ENCODE assay signal across 8 mouse cellular contexts in genomic region chr5:115011519-115012261, GRCm38 (mm10). TPM values are rescaled to one million over a fixed set of nuclear protein-coding genes. Genes with fewer than 3 reads are reported as not detected.
DNase-seq lines count a peak whose midpoint lies in the region; ATAC-seq and TF ChIP-seq lines count a peak whose summit lies in the region.

No protein-coding gene starts in this region.

- H3K9ac ChIP-seq in forebrain, postnatal 0 days = peak overlapping the region; percentile 92

- H3K27ac ChIP-seq in cerebellum, adult 2 months (ENCODE audit: insufficient read depth, low read length) = peak overlapping the region; percentile 83
- peak overlapping the region; percentile 97 for H3K27ac ChIP-seq in forebrain, postnatal 0 days (ENCODE audit: low read depth, low read length)

- H3K4me2 ChIP-seq in forebrain, postnatal 0 days (ENCODE audit: low read depth) = peak overlapping the region; percentile 90

- H3K4me3 ChIP-seq in cerebellum, adult 2 months (replicated peaks; ENCODE audit: insufficient read depth, low read depth, low read length) = peak overlapping the region; percentile 60
- H3K4me3 ChIP-seq in forebrain, postnatal 0 days (ENCODE audit: low read depth, low read length) = peak overlapping the region; percentile 97

- ATAC-seq in forebrain, postnatal 0 days = peak; percentile 36
- peak; percentile 24 to 37; a peak in 3 of 4 replicates for ATAC-seq in hematopoietic stem cell, adult 5-6 weeks (replicated peaks in 1 of 2; ENCODE audit: insufficient read depth in 1 of 2, low FRiP score in 2 of 2, low TSS enrichment in 1 of 2, low read depth in 1 of 2, poor library complexity in 2 of 2, severe bottlenecking in 2 of 2)

- H3K9me3 ChIP-seq in forebrain, postnatal 0 days (ENCODE audit: low read length) = no peaks in the 10 kb centered on the region

- TF ChIP-seq CTCF in cerebellum, adult 2 months (IDR thresholded peaks at IDR 0.05; ENCODE audit: borderline replicate concordance, insufficient read depth, low read depth, low read length) = no peak
- peak; percentile 20; the same call in 1 of the 2 replicates for TF ChIP-seq CTCF in forebrain, postnatal 0 days (IDR thresholded peaks at IDR 0.05; ENCODE audit: low read depth)

- H3K27me3 ChIP-seq in cerebellum, adult 2 months (ENCODE audit: control insufficient read depth, insufficient read depth, low read length) = no peaks in the 10 kb centered on the region
- no peaks in the 10 kb centered on the region for H3K27me3 ChIP-seq in forebrain, postnatal 0 days (ENCODE audit: insufficient read depth, low read length)

- H3K36me3 ChIP-seq in forebrain, postnatal 0 days (ENCODE audit: insufficient read depth) = no peaks in the 10 kb centered on the region

- peak; percentile 26 for DNase-seq in MN1 (ENCODE audit: low spot score)
- DNase-seq in cerebellum, adult 2 months = peak; percentile 52 to 64
- DNase-seq in forebrain, postnatal 0 days = peak; percentile 50
- peak; percentile 27 for DNase-seq in layer of hippocampus, adult 9-11 months
- peak; percentile 54 for DNase-seq in lung, postnatal 10 days
- peak; percentile 18 for DNase-seq in ovary, postnatal 10 days (ENCODE audit: low spot score)
- DNase-seq in thymus, postnatal 14 days = peak; percentile 66

- TF ChIP-seq POLR2A in cerebellum, adult 2 months (IDR thresholded peaks at IDR 0.05; ENCODE audit: borderline replicate concordance, insufficient read depth, low read length) = no peak

- peaks cover 17% of the 10 kb centered on the region for H3K4me1 ChIP-seq in cerebellum, adult 2 months (ENCODE audit: control insufficient read depth, insufficient read depth, low read length)
- H3K4me1 ChIP-seq in forebrain, postnatal 0 days (ENCODE audit: insufficient read depth) = peaks cover 11% of the 10 kb centered on the region; the same call in 1 of the 2 replicates

- WGBS in cerebellum, adult 2 months = under 1% methylated on average over 63 of the region's 63 CpGs
- WGBS in forebrain, postnatal 0 days = under 1% methylated on average over 58 of the region's 63 CpGs

RNA-seq across cellular contexts. Expression of gene Sppl3, which starts 0.8 kb away (rescaled TPM):
- 64.2 and 65.0 TPM in 2 replicates for polyA plus RNA-seq in cerebellum, adult 2 months (2012; rRNA removed)
- total RNA-seq in forebrain, postnatal 0 days (2014; rRNA removed) = 79.1 and 114 TPM in 2 replicates
- polyA plus RNA-seq in forebrain, postnatal 0 days (2015; fragmentation: Nextera tagmentation; extraction: Ambion mirVana) = 36.0 and 43.5 TPM in 2 replicates
- total RNA-seq in hematopoietic stem cell, adult 5-6 weeks (2017) = 25.6 and 32.0 TPM in 2 replicates

RNA-seq across cellular contexts. Expression of gene Hnf1a, which starts 40.8 kb away (rescaled TPM):
- polyA plus RNA-seq in cerebellum, adult 2 months (2012; rRNA removed) = 0.05 TPM in 1 of 2 replicates, not detected in the other
- not detected in 2 replicates for total RNA-seq in forebrain, postnatal 0 days (2014; rRNA removed)
- polyA plus RNA-seq in forebrain, postnatal 0 days (2015; fragmentation: Nextera tagmentation; extraction: Ambion mirVana) = not detected in 2 replicates
- total RNA-seq in hematopoietic stem cell, adult 5-6 weeks (2017) = not detected in 2 replicates

Comparison
In these comparisons a context has a peak if more than half of its experiments do, and no peak if none do; other contexts are left out.
1. Peak in every context shown above with its lines: DNase-seq, ATAC-seq, H3K4me3 ChIP-seq and H3K27ac ChIP-seq.